Mouse (Mus musculus) small intestine, adult 2 months (tissue): ENCODE results near the gene Oas3.

Experiments
- CTCF ChIP-seq: fragments of 200-500 bp; IDR thresholded peaks from 2 replicates; pipeline ENCODE4 v1.5.1; 2012; ENCODE audit warnings: low read depth, mild to moderate bottlenecking, control low read depth, inconsistent platforms, low read length, moderate library complexity, mixed read lengths; ENCODE audit not compliant: insufficient replicate concordance, insufficient read length; ENCODE audit errors: extremely low read depth
- POLR2A ChIP-seq: fragments of 200-500 bp; IDR thresholded peaks from 2 replicates; pipeline ENCODE4 v1.6.1; 2012; ENCODE audit warnings: low read depth, mild to moderate bottlenecking, control low read depth, inconsistent platforms, low read length, moderate library complexity

GRCm38 (mm10) chr5:120711827-120712226, 65.6 kb downstream of the Oas3 start, which contains the start of gene Dtx1:
- no peak for TF ChIP-seq CTCF
- TF ChIP-seq POLR2A: no peak
